Mouse (Mus musculus) neural tube, embryonic 12.5 days (tissue): ENCODE measurements around the gene Scn5a. TPM values are rescaled to one million over a fixed set of nuclear protein-coding genes. Genes with fewer than 3 reads are reported as not detected.

ENCODE experiments used
- ATAC-seq: fragments of 200-750 bp; cut with Nextera tagmentation; 2 replicates; pipeline ENCODE4 v1.8.0; 2017; ENCODE audit warnings: low read depth, mild to moderate bottlenecking, moderate TSS enrichment, moderate library complexity; ENCODE audit not compliant: low FRiP score
- H3K27ac ChIP-seq: fragments of 300-500 bp; sonication (generic); 2 replicates; pipeline ENCODE4 v1.5.1; 2016
- H3K27me3 ChIP-seq: fragments of 300-500 bp; sonication (generic); replicated peaks from 2 replicates; pipeline ENCODE4 v1.6.1; 2016; ENCODE audit warnings: mild to moderate bottlenecking
- H3K36me3 ChIP-seq: fragments of 300-500 bp; sonication (generic); 2 replicates; pipeline ENCODE4 v1.6.1; 2016; ENCODE audit warnings: mild to moderate bottlenecking
- H3K4me1 ChIP-seq: fragments of 300-500 bp; sonication (generic); 2 replicates; pipeline ENCODE4 v1.6.1; 2016
- H3K4me2 ChIP-seq: fragments of 300-500 bp; sonication (generic); replicated peaks from 2 replicates; pipeline ENCODE4 v1.6.1; 2016; ENCODE audit warnings: mild to moderate bottlenecking
- H3K4me3 ChIP-seq: fragments of 300-500 bp; sonication (generic); 2 replicates; pipeline ENCODE4 v1.5.1; 2016
- H3K9ac ChIP-seq: fragments of 300-500 bp; sonication (generic); 2 replicates; pipeline ENCODE4 v1.6.1; 2016; ENCODE audit warnings: mild to moderate bottlenecking
- H3K9me3 ChIP-seq: fragments of 300-500 bp; sonication (generic); 2 replicates; pipeline ENCODE4 v1.6.1; 2016; ENCODE audit warnings: mild to moderate bottlenecking
- WGBS: fragments of 180-500 bp; shearing (Covaris S2); methylation state at CpG from one replicate; pipeline ENCODE4 v1.1.7; 2016; 5-methylcytosine and 5-hydroxymethylcytosine counted together
- polyA plus RNA-seq: library from polyadenylated mRNA; unstranded; fragments of >200 nt; fragmentation: Nextera tagmentation; extraction: Ambion mirVana; gene quantifications from 2 replicates; pipeline ENCODE4 v1.2.1, GENCODE M21; 2016

Scn5a gene
- polyA plus RNA-seq, 1 experiment from 2014 or later: 2.1 TPM

GRCm38 (mm10) chr9:119562256-119562655, 16.6 kb downstream of the Scn5a start:
- H3K27me3 ChIP-seq: peaks cover 67% of the 10 kb centered on the region
- no peak overlapping the region for H3K27ac ChIP-seq
- WGBS: 57% methylated on average over 12 of the region's 12 CpGs
- H3K36me3 ChIP-seq: no peaks in the 10 kb centered on the region
- no peak overlapping the region for H3K4me2 ChIP-seq
- peaks cover 10% of the 10 kb centered on the region; the same call in 1 of the 2 replicates for H3K4me1 ChIP-seq
- H3K9ac ChIP-seq: no peak overlapping the region
- no peak overlapping the region for H3K4me3 ChIP-seq
- no peaks in the 10 kb centered on the region for H3K9me3 ChIP-seq
- ATAC-seq: no peak

DNA sequence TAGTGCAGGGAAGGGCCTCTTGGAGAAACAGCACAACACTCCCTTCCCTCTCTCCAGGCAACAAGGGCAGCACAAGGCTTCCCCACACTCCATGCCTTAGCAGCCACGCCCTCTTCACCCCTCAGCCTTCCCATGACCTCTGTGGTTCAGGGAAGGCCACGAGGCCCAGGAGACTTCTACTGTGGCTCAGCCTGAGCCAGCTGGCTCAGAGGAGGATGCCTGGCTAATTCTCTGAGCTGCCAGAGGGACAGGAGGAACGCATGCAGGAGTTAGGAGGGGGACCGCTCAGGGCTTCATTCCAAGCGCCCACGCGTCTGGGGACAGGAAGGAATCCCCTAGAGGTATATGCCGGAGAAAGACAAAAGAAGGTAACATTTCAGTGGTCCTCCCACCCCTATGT, 17.1 kb downstream of the Scn5a start:
- WGBS: 49% methylated on average over 8 of the region's 8 CpGs
- peaks cover 62% of the 10 kb centered on the region for H3K27me3 ChIP-seq

GRCm38 (mm10) chr9:119559537-119560276, 19.1 kb downstream of the Scn5a start:
- Histone ChIP-seq H3K4me2 (no peak overlapping the region), H3K27ac (no peak overlapping the region), H3K4me3 (no peak overlapping the region), H3K36me3 (no peaks in the 10 kb centered on the region), H3K9ac (no peak overlapping the region), H3K27me3 (peaks cover 42% of the 10 kb centered on the region), H3K4me1 (peaks cover 10% of the 10 kb centered on the region; the same call in 1 of the 2 replicates), H3K9me3 (no peaks in the 10 kb centered on the region)
- 81% methylated on average over 16 of the region's 16 CpGs for whole genome bisulfite sequencing
- ATAC-seq: no peak

More for the DNA sequence above, 17.1 kb downstream of the Scn5a start:
- Histone ChIP-seq H3K27ac (no peak overlapping the region; the same call in 1 of the 2 replicates), H3K4me2 (no peak overlapping the region), H3K9ac (no peak overlapping the region), H3K4me3 (no peak overlapping the region), H3K9me3 (no peaks in the 10 kb centered on the region), H3K36me3 (no peaks in the 10 kb centered on the region), H3K4me1 (peaks cover 10% of the 10 kb centered on the region; the same call in 1 of the 2 replicates)
- no peak for ATAC-seq

GRCm38 (mm10) chr9:119558119-119558854, 20.5 kb downstream of the Scn5a start:
- H3K27me3 ChIP-seq: peaks cover 27% of the 10 kb centered on the region
- H3K9ac ChIP-seq: no peak overlapping the region
- WGBS: 22% methylated on average over 12 of the region's 12 CpGs
- no peak overlapping the region for H3K4me2 ChIP-seq
- H3K4me1 ChIP-seq: peaks cover 10% of the 10 kb centered on the region; the same call in 1 of the 2 replicates
- no peaks in the 10 kb centered on the region for H3K9me3 ChIP-seq
- H3K27ac ChIP-seq: no peak overlapping the region
- ATAC-seq: no peak
- no peaks in the 10 kb centered on the region for H3K36me3 ChIP-seq
- H3K4me3 ChIP-seq: no peak overlapping the region

DNA sequence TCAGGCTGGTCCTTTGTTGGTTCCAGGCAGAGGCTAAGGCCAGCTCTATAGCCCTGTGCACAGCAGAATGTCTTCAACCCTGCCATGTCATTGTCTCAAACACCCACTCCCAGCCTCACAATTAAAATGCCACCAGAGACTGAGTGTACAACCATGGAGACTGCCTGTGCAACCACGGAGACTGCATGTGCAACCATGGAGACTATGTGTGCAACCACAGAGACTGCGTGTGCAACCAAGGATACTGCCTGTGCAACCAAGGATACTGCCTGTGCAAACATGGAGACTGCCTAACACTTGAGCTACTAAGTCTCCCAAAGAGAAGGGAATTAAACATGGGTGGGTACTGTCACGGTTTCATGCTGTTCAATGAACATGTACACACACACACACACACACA, 22.8 kb downstream of the Scn5a start:
- ATAC-seq: no peak
- H3K27me3 ChIP-seq: peaks cover 8% of the 10 kb centered on the region; the same call in 1 of the 2 replicates
- no peak overlapping the region for H3K4me2 ChIP-seq
- no peak overlapping the region for H3K4me3 ChIP-seq
- no peak overlapping the region for H3K27ac ChIP-seq
- no peaks in the 10 kb centered on the region for H3K9me3 ChIP-seq
- no peaks in the 10 kb centered on the region for H3K4me1 ChIP-seq
- no peaks in the 10 kb centered on the region for H3K36me3 ChIP-seq
- 87% methylated on average over 3 of the region's 3 CpGs for WGBS
- H3K9ac ChIP-seq: no peak overlapping the region

DNA sequence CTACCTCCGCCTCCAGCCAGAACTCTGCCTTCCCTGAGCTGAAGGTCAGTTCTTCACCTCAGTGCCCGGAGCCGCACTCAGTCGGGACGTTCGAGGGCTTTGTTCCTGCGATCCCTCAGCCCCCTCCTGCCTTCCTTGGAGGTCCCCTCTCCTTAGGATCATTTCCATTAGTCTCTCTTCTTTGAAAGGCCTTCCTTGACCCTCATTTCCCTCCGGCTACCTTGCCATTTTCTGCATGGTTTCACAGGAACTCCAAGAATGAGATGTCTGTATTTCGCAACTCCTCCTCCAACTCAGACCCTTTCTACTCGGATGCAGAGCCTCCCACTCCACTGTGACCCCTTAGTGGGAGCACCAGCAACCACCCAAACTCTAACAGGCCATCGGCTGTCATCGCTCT, 31.3 kb downstream of the Scn5a start:
- H3K9ac ChIP-seq: no peak overlapping the region
- no peaks in the 10 kb centered on the region for H3K27me3 ChIP-seq
- H3K4me1 ChIP-seq: no peaks in the 10 kb centered on the region
- H3K4me3 ChIP-seq: no peak overlapping the region
- H3K9me3 ChIP-seq: no peaks in the 10 kb centered on the region
- H3K4me2 ChIP-seq: no peak overlapping the region
- no peak for ATAC-seq
- H3K27ac ChIP-seq: no peak overlapping the region
- WGBS: 55% methylated on average over 12 of the region's 12 CpGs
- H3K36me3 ChIP-seq: no peaks in the 10 kb centered on the region

- Histone ChIP-seq H3K36me3 (no peaks in the 10 kb centered on the region), H3K27ac (no peak overlapping the region), H3K27me3 (no peaks in the 10 kb centered on the region), H3K9me3 (no peaks in the 10 kb centered on the region), H3K4me3 (no peak overlapping the region), H3K9ac (no peak overlapping the region), H3K4me2 (no peak overlapping the region), H3K4me1 (no peaks in the 10 kb centered on the region)
- ATAC-seq: no peak
- 88% methylated on average over 8 of the region's 8 CpGs for WGBS
These were observed 31.7 kb downstream of the Scn5a start for GRCm38 (mm10) chr9:119547128-119547527.

- H3K9me3 ChIP-seq: no peaks in the 10 kb centered on the region
- 88% methylated on average over 9 of the region's 9 CpGs for WGBS
- ATAC-seq: no peak
- H3K9ac ChIP-seq: no peak overlapping the region
- no peaks in the 10 kb centered on the region for H3K36me3 ChIP-seq
- no peaks in the 10 kb centered on the region for H3K4me1 ChIP-seq
- no peak overlapping the region for H3K27ac ChIP-seq
- H3K4me2 ChIP-seq: no peak overlapping the region
- no peaks in the 10 kb centered on the region for H3K27me3 ChIP-seq
- no peak overlapping the region for H3K4me3 ChIP-seq
These were observed 38.1 kb downstream of the Scn5a start for GRCm38 (mm10) chr9:119540726-119541125.

GRCm38 (mm10) chr9:119537823-119538222, 41.0 kb downstream of the Scn5a start:
- no peak for ATAC-seq
- peaks cover 4% of the 10 kb centered on the region; the same call in 1 of the 2 replicates for H3K27me3 ChIP-seq

GRCm38 (mm10) chr9:119531684-119532417, 47.0 kb downstream of the Scn5a start:
- H3K9ac ChIP-seq: no peak overlapping the region
- H3K27ac ChIP-seq: no peak overlapping the region
- H3K4me2 ChIP-seq: no peak overlapping the region
- no peaks in the 10 kb centered on the region for H3K9me3 ChIP-seq
- H3K27me3 ChIP-seq: peaks cover 4% of the 10 kb centered on the region; the same call in 1 of the 2 replicates
- H3K4me1 ChIP-seq: no peaks in the 10 kb centered on the region
- no peaks in the 10 kb centered on the region for H3K36me3 ChIP-seq
- ATAC-seq: no peak
- 37% methylated on average over 10 of the region's 10 CpGs for WGBS
- H3K4me3 ChIP-seq: no peak overlapping the region

More at GRCm38 (mm10) chr9:119537823-119538222, 41.0 kb downstream of the Scn5a start:
- no peak overlapping the region for H3K9ac ChIP-seq
- H3K4me1 ChIP-seq: no peaks in the 10 kb centered on the region
- no peaks in the 10 kb centered on the region for H3K9me3 ChIP-seq
- H3K4me3 ChIP-seq: no peak overlapping the region
- no peak overlapping the region for H3K27ac ChIP-seq
- no peak overlapping the region for H3K4me2 ChIP-seq
- H3K36me3 ChIP-seq: no peaks in the 10 kb centered on the region
- 81% methylated on average over 4 of the region's 4 CpGs for WGBS

GRCm38 (mm10) chr9:119524511-119524910, 54.3 kb downstream of the Scn5a start:
- H3K4me3 ChIP-seq: no peak overlapping the region
- H3K36me3 ChIP-seq: no peaks in the 10 kb centered on the region
- no peak overlapping the region for H3K27ac ChIP-seq
- H3K4me2 ChIP-seq: no peak overlapping the region
- H3K4me1 ChIP-seq: no peaks in the 10 kb centered on the region
- 91% methylated on average over 6 of the region's 6 CpGs for WGBS
- H3K9ac ChIP-seq: no peak overlapping the region
- H3K27me3 ChIP-seq: no peaks in the 10 kb centered on the region
- peaks cover 4% of the 10 kb centered on the region; the same call in 1 of the 2 replicates for H3K9me3 ChIP-seq
- ATAC-seq: no peak

DNA sequence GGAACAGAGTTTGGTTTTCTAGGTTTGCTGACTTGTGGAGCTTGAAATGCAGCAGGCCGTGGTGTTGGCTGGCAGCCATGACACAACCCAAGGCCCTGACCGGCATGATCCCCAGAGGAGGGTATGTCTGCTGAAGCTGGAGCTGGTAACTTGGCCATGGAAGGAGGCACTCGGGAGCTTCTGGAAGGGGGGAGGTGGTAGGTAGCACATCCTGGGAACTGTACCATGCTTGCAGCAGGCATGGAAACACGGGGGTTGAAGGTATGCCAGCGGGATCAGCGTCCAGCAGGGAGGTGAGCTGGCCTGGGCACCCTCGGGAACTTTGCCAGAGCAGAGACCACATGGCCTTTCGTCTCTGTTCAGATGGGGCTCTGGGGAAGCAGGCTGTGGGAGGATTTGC, 55.5 kb downstream of the Scn5a start:
- Histone ChIP-seq H3K9ac (no peak overlapping the region), H3K36me3 (no peaks in the 10 kb centered on the region), H3K4me1 (no peaks in the 10 kb centered on the region), H3K9me3 (peaks cover 4% of the 10 kb centered on the region; the same call in 1 of the 2 replicates), H3K4me2 (no peak overlapping the region), H3K4me3 (no peak overlapping the region), H3K27me3 (no peaks in the 10 kb centered on the region), H3K27ac (no peak overlapping the region)
- ATAC-seq: no peak
- WGBS: 90% methylated on average over 8 of the region's 8 CpGs
